Mouse (Mus musculus) ovary, adult 18-20 months (tissue): Measurements from ENCODE around the gene Thada.

ENCODE experiments used
- DNase-seq: peaks from one replicate; pipeline ENCODE4 v3.0.0; 2022; ENCODE audit warnings: low spot score, mixed read lengths

Gene Thada

DNA sequence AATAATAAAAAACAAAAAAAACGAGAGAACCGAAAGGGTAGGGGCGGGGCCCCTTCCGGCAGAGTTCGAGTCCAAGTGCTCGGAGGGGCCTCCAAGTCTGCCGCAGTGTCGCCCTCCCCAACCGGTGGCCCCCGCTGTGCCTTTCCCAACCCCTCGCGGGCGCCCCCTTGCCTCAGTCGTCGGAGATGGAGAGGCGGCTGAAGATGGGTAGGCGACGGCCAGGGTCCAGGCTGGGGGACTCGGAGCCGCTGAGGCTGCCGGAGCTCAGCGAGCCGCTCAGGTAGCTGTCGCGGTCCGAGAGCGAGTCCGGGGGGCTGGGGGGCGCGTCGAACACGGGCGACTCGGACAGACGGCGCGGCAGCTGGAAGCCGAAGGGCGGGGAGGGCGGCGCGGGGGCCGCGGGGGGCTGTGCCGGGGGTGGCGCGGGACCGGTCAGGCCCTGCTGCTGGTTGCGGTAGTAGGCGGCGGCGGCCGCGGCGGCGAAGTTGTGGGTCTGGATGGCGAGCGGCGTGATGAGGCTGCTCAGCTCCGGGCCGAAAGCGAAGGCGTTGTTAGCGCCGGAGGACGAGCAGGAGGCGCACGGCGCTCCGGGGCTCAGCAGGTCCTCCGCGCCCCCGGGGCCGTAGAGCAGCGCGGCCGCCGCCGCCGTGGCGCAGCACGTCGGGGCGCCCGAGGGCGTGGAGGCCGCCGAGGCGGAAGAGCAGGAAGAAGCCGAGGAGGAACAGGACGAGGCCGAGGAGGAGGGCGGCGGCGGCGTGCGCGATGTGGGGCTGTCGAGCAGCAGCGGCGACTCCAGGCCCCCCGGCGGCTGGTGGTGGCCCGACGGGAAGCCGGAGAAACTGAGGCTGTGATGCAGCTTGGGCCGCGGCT, 280.2 kb downstream of the Thada start:
- DNase-seq: no peak

DNA sequence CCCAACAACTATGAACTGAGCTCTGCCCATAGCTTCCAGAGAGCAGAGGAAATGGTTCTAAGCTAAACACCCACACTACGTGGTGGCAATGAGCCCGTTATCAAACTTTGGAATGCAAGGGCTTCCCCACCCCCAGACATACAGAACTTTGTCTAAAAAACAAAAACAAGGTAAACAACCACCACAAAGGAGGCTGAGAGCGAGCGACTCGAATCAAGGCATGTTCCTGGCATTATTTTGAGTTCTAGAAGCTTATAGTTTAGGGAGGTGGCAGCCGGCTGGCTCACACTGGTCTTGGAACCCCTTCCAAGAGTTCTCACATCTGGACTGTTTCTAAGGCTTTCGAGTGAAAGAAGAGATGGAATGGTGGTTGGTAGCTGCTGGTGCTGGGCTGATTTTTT, 281.0 kb downstream of the Thada start:
- DNase-seq: no peak

DNA sequence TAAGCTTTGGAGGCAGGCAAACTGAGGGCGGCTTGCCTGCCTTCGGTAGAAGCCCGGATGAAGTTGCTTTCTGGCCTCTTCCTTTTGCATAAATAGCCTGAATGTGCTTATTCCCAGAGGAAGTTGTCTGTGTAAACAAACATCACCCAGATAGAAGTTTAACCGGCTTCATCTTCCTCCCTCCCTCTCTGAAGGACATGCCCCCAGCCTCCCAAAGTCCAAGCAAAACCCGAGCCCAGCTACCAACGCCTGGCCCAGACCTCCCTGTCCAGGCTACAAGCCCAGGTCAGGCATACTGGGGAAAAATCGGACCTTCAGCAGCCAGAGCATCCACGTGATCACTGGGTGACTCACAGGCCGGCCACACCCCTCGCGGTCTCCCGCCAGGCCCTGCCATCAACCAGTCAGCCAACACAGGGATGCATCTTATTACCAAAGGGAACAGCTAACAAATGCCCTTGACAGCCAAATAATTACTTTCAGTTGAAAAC, 282.7 kb downstream of the Thada start:
- peak; percentile 88 for DNase-seq

DNA sequence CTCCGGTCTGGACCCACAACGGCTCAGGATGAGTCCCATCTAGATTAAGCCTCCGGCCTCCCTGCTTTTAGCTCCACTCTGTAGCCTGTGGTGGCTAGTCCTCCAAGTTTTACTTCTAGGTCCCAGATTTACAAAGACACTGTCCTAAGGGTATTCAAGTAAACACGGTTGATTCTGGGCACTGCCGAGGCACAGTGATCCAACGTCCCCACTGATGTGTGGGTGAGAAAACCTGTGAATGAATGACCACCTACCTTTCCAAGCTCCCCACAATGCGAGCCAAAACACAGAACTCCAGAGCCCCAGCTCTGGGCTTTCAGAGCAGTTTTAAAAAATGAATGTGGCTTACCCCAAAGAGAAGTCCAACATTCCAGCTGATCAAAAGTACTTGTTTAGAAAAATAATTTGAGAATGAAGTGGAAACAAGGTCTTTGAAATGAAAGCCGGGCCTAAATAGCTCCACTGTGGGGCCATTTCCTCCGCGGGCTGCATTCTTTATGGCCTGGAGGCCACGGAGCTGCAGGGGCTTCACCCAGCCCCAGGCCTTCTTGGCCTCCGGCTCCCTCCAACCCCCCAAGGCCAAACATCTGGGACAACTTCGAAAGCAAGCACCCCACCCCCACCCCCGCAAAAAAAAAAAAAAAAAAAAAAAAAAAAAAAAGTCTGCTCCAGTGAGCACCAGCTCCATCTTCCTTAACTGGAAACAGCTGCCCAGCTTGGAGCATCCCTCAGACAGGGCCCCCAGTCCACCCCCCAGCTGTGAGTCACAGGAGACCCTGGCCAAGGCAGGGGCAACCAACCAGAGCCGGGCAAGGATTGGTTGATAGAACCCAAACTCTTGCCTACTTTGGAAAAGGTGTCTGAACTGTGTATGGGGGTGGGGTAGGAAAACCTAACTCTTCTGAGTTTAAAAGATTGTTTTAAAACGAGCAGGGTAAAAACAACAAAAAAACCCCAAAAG, 283.4 kb downstream of the Thada start:
- DNase-seq: peak; percentile 63

DNA sequence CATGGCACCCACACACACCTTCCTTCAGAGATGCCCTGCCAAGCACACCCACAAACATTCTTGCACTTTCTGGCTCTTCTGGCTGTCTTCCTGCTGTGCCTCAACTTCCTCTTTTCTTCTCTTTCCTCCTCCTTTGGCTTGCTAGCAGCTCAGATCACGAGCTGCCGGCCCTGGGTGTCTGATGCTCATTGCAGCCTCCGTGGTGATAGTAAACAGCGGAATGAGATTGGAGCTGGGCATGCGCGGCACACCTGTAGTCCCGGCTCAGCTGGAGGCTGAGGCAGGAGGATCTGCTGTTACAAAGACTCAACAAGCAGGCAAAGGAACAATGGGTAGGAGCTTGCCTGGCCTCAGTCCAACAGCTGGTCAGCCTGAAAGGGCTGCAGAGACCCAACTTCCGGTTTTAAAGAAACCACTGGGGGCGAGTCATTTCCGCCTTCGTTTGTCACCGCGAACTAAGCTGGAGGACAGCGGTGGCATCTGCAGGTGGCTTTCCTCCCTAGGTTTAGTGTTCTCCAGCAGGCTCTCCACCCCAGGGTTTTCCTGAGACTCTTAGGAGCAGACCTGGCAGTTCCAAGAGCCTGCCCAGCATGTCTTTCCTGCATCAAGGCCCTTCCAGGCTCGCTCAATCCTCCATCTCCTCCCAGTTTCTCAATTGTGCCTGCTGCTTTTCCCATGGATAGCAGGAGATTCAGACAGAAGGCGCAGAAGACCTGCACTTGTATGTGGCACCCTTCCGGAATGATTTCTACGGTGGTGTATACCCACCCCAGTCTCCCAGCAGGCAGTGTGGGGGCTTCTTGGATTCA, 284.3 kb downstream of the Thada start:
- no peak for DNase-seq

DNA sequence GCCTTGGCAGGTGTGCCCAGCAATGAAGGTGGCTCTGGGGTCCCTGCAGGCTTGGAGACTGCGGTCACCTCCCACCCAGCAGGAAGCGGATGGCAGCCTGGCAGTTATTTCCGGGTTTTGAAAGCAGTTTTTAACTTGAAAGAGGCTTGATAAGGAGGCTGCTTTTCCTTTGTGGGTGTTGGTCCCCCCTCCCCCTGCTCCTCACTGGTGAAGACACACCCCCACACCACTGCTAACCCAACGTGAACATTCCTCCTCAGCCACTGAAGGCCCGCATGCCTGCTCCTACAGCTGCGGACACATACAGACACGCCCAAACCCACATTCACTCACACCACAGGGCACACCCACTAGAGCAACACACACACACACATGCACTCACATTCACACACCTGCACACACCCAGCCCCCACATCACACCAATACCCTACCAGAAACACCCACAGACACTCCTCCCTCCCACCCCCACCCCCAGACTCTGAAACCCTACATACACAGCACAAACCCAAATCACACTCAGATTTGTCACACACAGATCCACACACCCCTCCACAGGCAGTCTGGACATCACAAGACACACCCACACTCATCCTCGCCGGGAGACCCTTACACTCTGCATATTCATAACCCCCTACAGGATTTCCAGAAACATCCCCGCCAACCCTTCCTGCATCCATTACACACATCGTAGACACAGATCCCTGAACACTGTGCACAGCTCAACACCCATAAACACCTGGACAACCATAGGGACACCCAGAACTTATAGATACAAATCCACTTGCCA, 285.1 kb downstream of the Thada start:
- peak; percentile 40 for DNase-seq

DNA sequence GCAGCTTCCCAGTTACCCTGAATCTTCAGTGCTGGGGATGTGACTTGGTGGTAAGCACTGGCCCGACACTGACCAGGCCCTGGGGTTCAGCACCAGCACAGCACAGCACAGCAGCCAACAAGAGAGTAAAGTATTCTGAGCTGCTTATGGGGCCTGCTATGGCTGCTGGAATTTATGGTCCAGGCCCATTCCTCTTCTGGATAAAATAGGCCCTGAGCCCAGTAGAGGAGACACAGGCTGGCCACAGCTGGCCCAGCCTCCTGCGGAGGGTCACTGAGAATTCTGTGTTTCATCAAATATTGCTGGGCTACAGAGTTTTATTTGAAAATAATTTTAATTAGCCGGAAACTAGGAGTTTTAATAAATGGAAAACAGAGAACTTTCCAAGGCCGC, 286.0 kb downstream of the Thada start:
- no peak for DNase-seq

DNA sequence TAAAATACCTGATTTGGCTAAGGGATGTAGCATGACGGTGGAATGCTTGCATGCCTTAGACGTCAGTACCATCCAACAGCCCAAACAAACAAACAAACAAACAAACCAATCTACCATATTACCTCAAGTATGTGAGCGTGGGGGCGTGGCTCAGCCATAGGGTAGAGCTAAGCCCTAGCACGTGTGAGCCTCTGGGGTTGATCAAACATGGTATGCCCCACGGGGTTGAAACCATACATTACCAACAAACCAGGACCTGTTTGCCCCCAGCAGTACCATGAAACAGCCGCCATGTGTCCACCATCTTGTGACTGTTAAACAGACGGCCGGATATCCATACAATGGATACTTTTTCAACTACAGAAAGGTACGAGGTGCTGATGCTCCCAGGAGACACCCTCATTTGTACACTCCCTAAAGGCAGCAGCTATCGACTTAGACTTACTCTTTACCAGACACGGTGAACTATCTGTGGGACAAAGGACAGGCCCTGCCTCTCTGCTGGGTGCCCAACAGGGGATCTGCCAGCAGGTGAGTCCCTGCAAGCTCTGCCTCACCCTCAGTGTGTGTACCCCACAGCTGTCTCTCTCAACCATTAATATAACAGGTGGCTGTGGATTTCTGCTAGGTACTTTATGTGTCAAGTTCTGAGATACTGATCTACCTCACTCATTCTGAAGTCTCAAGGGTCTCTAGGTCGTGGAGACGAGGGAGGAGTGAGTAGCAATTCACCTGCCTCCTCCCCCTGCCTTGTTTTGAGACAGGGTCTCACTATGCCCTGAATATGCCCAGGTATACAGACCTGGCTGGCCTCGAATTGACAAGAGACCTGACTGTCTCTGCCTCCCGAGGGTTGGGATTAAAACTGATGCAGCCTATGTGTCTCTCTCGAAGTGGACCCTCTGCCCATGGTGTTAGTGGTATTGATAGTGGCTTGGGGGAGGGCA, 286.7 kb downstream of the Thada start:
- no peak for DNase-seq

DNA sequence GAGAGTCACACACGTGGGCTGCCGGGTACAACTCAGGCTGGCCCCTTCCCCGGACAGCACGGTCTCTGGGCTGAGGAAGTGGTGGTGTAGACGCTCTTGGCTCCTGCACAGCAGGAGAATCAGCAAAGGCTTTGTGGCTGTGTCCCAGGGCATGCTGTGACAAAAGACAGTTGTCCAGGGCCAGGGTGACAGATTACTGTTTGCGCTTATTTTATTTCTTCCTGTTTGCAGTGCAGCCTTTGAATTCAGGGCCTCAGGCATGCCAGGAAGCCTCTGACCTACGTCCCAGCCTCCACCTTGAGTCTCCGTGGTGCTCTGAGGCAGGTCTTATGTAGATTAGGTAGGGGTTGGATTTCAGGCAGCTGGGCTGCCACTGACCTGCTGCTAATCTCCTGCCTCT, 288.5 kb downstream of the Thada start:
- no peak for DNase-seq

DNA sequence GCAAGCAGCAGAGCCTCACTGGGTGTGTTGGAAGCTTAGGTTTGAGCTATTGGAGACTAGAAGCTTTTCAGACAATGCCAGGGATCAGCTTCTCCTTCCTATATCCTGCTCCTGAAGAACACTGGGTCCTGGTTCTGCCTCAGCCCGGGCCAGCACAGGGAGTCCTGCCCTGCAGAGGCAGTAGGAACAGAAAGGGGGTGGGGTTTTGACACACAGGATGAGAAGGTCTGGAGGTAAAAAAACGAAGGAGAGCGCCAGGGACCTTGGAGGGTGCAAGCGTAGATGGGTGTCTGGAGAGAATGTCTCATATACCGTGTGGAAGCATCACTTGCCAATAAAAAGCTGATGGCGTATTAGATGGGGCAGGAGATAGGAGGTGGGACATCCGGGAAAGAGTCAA, 289.6 kb downstream of the Thada start:
- no peak for DNase-seq

DNA sequence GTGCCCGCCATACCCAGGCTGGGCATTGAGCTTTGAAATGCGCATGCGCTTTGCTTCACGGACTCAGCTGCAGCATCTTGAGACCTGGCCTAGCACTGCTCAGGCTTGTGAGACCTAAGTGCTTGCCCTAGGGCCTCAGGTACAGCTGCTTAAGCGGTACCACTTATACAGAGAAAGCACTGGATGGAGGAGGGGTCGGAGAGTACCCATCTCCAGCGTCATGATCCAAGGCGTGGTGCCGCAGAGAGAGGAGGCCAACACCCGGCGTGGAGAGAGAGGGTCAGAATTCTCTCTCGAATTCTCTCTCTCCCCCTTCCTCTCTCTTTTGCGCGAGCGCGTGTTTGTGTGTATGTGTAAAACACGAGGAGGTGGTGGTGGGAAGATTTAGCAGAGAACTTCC, 290.8 kb downstream of the Thada start:
- DNase-seq: no peak

DNA sequence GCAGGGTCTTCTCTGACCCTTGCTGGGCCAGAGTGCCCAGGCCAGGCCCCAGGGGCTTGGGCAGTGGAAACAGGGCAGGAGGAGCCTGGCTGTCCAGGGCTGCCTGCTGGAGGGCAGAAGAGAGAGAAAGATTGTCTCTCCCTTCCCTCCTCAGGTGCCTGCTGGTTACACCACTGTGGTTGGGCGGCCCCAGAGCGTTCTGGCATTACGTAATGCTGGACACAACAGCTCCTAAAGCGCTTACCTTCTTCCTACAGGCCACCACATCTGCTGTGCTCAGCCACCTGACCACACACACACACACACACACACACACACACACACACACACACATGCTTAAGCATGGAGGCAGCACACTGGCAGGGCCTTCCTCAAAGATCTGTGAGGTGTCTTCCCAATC, 298.6 kb downstream of the Thada start:
- DNase-seq: no peak

DNA sequence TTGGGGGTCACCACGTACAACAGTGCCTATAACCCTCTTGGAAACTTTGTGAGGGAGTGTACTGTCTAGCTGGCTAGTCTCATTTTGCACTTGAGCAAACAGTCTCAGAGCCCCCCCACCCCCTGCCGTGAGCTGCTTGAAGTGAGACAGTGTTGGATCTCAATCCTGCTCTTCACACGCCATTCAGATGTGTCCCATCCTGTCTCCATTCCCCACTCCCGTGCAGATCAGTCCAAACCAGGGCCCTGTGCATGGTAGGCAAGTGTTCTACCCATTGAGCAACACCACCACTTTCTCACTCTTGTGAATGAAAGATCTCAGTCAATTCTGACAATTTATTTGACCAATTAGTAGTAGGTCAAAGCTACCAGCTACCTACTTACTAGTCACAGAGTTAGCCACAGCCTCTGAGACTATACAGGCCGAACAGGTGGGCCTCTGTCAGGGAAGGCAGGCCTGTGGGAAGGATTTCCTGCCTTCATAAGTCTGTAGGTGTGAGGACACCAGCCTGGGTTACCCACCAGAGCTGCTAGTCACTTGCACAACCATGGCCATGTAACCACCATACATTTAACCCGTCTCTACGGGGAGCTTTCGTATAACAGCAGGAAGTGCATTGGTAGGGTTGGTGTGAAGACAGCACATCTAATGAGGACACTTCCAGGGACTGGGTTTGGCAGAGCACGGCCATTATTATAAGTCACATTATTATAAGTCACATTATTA, 299.7 kb downstream of the Thada start:
- no peak for DNase-seq

DNA sequence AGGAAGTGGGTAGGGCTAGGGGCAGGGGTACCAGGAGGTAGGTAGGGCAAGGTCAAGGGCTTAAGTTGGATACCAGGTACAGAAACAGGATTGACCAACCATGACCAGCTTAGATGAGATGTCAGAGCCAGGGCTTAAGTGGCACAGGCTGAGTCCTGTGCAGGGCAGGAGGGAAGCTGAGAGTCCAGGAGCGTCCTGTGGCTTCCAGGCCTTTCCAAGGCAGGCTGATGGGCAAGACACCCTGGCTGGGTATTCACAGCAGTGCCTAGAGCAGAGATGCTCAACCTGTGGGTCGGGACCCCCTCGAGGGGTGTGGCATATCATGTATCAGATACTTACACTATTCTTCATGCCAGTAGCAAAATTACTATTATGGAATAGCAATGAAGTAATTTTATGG, 300.3 kb downstream of the Thada start:
- no peak for DNase-seq

DNA sequence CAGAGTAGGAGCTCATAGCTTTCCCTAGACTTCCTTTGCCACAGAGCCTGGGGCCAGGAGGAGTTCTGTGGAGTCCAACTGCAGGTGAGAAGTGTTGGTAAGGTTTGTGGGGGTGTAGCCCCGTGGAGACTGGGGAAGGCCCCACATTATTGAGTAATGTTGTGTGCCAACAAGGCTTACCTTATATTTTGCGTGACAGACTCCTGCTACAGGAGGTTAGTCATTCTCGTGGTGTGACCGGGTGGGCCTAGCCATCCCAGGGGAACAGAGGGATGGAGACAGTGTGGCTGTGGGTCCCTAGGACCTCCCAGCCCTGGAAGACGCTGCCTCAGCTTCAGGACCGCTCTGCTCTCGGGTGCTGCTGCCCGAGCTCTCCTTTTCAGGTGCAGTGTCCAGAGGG, 301.9 kb downstream of the Thada start:
- DNase-seq: no peak

DNA sequence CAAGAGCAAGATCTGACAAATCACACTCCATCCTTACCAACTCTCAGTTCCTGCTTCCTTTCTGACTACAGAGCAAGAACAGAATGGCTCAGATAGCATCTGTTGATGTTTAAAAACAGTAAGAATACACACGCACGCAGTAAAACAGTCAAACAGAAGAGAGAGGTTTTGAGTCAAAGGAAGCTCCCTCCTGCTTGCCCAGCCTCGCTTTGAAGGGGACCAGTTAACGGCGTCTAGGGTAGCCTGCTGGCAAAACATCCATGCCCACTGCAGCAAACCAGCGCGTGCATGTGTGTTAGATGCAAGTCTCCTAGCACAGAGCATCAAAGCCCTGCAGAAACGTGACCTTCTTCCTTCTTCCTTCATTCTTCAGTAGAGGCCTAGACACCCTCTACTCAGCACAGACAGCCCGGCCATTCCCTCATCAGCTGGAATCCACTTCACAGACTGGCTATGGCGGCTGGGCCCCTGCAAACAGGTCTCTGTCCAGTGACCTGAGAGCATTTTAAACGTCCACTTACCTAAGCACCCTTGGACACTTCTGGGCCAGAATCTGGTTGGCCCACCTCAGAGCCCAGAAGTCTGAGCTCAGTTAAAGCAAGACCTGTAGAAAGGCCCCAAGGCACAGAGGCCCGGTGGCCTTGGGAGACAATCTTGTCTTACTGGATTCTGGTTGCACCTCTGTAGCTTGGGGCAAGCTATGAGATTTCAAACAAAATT, 302.8 kb downstream of the Thada start:
- DNase-seq: no peak

DNA sequence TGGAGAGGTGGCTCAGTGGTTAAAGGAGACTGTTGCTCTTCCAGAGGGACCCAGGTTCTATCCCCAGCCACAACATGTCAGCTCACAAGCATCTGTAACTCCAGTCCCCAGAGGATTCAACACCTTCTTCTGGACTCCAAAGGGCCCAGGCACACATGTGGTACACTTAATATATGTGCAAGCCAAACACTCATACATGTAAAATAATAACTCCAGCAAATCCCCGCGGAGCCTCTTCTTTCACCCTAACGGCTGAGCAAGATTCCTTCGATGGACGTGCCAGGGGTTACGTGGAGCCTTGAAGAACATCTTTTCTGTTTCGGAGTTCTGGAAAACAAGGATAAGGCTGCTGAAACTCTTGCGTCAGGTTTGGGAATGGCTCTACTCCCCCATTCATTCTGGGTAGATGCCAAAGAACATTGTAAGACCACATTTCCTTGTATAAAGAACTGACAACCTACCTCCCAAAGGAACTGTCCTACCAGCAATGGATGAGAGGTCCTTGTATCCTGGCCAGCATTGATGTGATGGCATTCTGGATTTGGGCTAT, 303.7 kb downstream of the Thada start:
- no peak for DNase-seq

DNA sequence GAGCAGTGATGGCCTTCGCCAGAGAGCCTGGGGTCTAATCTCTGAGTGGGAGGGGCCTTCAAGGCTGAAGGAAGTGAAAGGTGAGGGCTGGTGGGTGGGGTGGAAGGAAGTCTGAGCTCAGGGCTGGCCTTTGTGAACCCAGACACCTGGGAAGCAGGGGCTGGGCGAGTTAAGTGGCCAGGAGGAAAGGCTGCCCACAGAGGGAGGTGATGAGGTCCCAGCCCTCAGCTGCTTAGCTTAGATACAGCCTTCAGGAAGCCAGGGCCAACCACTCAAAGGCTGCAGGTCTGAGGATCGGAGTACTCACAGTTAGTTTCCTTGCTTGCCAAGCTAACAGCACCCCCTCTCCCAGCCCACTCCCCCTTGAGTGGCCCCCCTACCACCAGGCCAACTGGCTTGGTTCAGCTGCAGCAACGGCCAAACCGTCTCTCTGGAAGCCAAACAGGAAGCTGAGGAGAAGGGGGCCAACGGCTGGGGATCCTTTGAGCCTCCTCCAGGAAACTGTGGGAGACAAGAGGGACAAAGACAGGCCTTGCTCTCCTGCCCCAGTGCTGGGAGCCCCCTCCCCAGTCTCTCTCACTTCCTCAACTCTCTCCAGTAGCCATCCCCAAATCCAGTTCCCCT, 304.7 kb downstream of the Thada start:
- DNase-seq: no peak
